Mouse (Mus musculus) CD4-positive helper T cell, adult 2 months (primary cell): Measurements from ENCODE around the gene Rem1.
"Not testable (repeated sequence)": the region's sequence is repeated elsewhere in the genome, so short reads cannot be mapped to it uniquely, and the experiment has no call there.

Experiments used
- DNase-seq: peaks from one replicate; pipeline ENCODE4 v3.0.0-alpha.2; 2012; ENCODE audit warnings: low read depth, missing footprints, low spot score

The Rem1 gene

DNA sequence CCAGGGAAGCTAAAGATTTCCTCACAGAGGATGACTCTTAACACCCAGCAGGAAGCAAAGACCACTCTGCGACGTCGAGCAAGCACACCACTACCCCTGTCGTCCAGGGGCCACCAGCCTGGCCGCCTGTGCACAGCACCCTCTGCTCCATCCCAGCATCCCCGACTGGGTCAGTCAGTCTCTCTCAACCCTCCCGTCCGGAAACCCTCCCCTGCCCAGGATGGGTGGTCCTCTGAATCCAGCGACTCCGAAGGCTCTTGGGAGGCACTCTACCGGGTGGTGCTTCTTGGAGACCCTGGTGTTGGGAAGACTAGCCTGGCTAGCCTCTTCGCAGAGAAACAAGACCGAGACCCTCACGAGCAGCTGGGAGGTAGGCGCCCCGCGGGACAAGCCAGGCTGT lies 1.3 kb downstream of the Rem1 start:
- DNase-seq: no peak

GRCm38 (mm10) chr2:152629239-152629638 lies 2.5 kb downstream of the Rem1 start:
- DNase-seq: no peak

DNA sequence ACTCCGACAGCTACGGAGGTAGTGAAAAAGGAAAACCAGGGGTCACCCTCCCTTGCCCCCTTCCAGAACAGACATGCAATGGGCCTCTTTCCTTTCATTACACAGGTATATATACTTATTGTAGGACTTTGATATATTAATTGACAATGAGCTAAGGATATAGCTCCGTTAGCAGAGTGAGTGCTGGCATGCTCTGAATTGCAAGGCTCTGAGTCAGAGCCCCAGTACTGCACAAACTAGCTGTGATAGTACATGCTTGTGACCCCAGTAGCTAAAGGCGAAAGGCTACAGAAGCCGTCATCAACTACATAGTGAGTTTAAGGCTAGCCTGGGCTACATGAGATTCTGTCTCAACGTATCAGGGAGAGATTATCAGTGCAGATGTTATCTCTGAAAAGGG lies 3.2 kb downstream of the Rem1 start:
- DNase-seq: no peak

DNA sequence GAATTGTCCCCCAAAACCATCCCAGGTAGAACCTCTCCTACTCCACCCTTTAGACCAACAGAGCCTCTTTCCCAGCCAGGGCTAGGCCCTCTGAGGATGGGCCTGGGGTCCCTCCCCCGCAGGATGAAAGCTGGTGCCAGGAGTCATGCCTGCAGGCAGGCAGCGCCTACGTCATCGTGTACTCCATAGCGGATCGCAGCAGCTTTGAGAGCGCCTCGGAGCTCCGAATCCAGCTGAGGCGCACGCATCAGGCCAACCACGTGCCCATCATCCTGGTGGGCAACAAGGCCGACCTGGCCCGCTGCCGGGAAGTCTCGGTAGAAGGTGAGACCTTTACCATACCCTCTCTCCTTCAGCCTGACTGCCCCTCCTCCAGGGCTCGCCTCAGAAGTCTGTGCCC lies 6.6 kb downstream of the Rem1 start:
- no peak for DNase-seq

DNA sequence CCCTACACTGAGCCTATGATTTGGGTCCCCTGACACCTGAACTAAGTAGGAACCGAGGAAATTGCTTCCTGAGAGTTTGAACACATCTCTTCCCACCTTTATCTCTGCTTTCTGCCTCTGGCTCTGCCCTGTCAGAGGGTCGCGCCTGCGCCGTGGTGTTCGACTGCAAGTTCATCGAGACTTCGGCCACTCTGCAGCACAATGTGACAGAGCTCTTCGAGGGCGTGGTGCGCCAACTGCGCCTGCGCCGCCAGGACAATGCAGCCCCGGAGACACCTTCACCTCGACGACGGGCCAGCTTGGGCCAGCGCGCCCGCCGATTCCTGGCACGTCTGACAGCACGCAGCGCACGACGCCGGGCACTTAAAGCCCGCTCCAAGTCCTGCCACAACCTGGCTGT lies 7.6 kb downstream of the Rem1 start:
- DNase-seq: no peak

- no peak for DNase-seq
Measured at GRCm38 (mm10) chr2:152636246-152637005, 9.7 kb downstream of the Rem1 start.

DNA sequence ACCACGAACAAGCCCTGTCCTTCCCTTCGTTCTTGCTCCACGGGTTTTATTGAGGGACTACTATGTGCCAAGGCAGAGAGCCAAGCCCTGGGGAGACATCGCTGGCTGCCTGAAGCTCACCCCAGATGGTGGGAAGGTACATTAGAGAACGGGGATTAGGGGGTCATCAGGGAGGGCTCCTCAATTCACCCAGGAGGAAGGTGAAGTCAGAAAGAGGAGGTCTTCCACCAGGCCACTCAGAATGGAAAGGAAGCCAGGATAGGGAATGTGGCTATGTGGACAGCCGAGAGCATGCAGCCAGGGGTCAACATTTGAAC lies 10.2 kb downstream of the Rem1 start:
- no peak for DNase-seq

- no peak for DNase-seq
Measured at GRCm38 (mm10) chr2:152637381-152637780, 10.6 kb downstream of the Rem1 start.

DNA sequence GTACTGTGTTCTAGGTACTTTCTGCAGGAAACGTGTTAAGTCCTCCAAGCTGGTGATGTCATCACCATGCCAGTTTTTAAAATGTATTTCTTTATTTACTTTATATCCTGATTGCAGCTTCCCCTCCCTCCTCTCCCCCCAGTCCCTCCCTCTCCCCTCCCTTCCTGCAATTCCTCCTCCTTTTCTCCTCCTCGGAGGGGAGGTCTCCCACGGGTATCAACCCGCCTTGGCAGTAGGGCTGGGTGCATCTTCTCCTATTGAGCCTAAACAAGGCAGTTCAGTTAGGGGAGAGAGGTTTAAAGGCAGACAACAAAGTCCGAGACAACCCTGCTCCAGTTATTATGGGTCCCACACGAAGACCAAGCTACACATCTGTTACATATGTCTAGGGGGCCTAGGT lies 12.1 kb downstream of the Rem1 start:
- no peak for DNase-seq

GRCm38 (mm10) chr2:152639406-152640113 lies 12.8 kb downstream of the Rem1 start:
- DNase-seq: no peak

- no peak for DNase-seq
Measured at GRCm38 (mm10) chr2:152652901-152653620, 26.3 kb downstream of the Rem1 start.

DNA sequence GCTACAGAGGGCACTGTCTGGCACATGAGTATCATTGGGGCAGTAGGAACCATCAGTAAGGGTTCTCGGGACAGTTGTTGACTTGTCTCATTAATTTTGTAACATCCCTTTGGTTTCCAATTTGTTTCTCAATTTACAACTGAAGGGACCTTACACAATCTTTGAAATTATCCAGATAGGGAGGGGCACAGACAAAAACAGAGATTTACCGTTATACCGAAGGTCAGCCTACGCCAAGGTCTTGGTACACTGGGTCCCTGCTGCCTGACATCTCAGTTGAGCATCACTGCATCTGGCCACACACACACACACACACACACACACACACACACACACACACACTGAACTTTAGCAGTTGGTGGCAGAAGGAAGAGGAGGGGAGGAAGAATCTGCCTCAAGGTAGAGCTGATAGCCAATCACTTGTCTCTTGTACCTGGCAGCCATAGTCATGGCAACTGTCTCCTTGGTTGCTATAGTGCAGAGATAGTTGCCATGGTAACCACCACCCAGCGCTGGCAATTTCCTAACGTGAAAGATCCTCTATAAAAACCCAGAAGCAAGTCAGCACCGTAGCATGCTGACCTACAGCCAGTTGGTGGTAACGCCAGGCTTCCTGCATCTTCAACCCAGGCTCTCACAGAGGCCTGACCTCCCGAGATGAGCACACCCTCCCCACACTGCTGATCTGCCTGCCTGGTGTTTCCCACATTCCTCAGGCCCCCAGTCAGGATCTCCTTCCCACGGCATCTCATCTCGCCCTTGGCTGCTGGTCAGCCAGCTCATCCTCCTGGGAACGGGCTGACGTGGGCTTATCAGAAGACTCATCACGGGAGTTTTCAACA lies 27.3 kb downstream of the Rem1 start:
- DNase-seq: peak; percentile 57

DNA sequence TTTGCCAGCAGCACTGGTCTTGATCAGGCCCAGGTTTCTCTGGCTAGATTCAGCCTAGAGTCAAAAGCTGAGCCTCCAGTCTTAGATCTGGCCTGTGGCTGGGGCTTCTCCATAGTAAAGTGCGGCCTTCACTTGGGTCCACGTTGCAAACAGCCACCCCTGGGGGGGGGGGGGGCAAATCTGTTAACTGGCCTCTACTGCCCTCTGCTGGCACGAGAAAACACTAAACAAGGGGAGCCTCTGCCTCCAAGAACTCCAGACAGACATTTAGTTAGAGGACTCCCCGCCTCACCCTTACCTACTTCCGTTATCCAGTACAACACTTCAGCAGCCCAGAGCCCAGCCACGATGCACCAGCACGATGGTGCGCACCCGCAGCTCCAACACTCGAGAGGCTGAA lies 30.6 kb downstream of the Rem1 start:
- DNase-seq: peak; percentile 21

DNA sequence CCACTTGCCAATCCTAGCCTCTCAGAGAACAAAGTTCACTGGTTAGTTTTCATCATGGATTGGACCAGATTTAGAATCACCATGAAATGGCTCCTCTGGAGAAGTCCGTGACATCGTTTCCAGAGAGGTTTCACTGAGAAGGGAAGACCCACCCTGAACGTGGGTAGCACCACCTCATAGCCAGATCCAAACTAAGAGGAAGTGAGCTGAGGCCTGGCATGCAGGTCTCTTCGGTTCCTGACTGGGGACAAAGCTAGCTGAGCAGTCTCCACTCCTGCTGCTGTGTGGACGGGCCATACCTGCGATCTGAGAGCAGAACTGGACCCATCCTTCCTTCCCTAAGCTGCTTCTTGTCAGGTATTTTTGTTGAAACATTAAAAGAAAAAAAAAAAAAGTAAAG lies 34.4 kb downstream of the Rem1 start:
- DNase-seq: no peak

DNA sequence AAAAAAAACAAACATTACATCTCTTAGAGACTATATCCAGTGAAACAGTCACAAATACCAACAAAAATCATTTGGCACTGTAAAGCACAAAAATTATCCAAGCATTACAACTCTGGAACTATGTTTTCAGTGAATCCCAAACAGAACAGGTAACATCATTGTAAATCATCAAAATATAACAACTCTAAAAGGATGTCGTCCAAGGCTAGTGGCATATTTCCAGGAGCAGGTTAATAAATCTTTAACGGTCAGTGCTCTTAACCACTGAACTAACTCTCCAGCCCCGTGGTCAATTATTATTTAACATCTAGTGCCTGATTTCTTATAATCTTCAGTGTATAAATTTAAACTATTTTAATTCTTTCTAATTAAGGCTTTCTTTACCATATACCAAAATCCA lies 39.4 kb downstream of the Rem1 start:
- DNase-seq: not testable (repeated sequence)

- DNase-seq: peak; percentile 97
Measured at GRCm38 (mm10) chr2:152669256-152669638, 42.5 kb downstream of the Rem1 start, which contains the start of gene H13. TSS of gene H13 (plus strand) at chr2:152669461.

DNA sequence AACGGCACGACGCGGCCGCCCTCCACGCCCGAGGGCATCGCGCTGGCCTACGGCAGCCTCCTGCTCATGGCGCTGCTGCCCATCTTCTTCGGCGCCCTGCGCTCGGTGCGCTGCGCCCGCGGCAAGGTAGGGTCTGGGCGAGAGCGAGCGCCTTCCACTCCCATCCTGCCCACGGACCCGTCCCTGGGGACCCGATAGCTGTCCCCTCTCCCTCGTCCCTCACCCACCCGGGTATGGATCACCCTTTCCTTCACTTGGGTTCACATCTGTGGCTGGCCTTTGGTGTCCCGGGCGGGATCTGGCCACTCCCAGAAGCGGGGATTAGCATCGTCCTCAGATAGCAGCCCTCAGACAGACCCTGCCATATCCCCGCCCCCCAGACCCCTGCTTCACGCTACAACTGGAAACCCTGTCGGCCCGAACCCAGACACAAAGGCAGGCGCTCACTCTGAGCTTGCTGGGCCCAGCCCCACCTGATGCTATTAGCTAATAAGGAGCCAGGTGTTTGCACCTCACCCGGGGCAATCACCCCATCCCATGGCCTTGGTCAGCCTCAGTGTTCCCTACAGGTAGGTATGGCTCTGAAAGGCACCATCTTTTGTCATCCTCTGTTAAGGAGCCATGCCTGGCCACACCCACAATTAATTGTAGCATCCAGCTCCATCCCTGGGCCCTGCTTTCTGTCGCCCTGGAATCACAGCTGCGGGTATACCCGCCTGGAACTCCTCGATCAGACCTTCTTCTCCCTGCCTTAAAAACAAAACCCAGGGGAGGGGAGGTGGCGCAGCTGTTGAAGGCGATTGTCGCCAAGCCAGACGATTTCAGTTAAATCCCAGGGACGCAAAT lies 43.1 kb downstream of the Rem1 start:
- peak; percentile 32 for DNase-seq

DNA sequence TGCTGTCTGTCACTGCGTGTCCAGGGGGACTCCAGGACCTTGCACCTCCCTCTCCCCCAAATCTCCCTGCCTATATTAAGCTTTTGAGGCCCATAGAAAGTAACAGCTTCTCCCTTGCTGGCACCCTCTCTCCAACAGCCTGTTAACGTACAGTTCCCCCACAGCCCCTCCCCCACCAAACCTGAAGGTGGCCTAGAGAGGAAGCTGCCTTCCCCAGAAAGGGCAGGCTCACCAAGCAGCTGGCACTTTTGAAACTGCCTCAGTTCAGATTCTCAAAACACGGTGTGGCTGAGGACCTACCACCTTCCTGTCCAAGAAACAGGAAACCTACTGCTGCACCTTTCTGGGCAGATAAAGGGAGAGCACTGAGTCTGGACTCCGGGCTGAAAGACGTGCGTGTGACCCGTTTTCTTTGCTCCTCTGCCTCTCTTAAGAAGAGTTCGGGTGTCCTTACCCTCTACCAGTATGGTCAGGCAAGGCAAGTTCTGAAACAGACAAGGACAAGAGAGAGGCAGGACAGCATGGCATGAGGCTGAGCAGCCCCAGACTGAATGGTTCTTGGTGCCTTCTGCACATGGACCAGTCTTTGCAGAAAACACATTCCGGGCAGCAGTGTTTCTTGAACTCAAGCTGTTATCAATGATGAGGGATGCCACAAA lies 44.4 kb downstream of the Rem1 start:
- peak; percentile 65 for DNase-seq

DNA sequence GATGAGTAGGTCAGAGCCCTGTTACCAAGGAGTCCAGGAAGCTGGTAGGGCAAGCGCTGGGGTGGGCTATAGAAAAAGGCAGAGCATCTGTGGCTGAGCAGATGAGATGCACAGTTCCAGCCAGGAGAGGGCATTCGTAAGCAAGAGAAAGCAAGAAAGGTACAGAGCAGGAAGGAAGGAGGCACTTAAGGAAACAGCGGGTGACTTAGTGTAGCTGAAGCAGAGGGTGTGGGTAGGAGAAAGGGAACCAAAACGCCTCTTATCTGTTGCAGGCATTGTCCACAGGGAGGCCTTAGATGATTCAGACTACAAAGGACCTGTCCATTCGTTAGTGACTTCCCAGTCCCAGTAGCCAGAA lies 44.9 kb downstream of the Rem1 start:
- peak; percentile 76 for DNase-seq

DNA sequence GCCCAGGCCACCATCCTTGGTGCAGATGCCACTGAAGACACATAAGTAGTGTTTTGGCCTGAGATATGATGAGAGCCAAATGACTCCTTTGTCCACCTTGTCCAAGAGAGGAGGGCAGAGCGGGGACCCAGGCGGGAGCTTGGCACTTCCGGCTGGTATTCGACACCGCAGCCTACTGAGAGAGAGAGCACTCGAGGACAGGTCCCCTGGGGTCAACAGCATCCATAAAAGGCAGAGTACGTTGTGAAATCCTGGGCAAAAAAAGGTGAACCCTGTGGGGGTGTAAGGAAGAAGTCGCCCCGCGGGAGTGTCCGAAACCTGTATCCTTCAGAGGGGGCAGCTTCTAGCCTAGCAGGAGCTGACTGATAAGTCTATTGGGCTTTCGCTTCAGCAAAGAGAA lies 45.4 kb downstream of the Rem1 start:
- no peak for DNase-seq
